Mouse (Mus musculus): ENCODE measurements at regions not wholly inside any gene's neighbourhood (a gene's known extent, or its start where the extent isn't known, plus 50 kb on each side); places are given as distances from the start of the nearest gene placed in this dataset.

- Histone ChIP-seq H3K4me1 (replicated peaks) (no peaks in the 10 kb centered on the region), H3K36me3 (replicated peaks) (no peaks in the 10 kb centered on the region), H3K4me2 (no peak overlapping the region), H3K27me3 (no peaks in the 10 kb centered on the region), H3K27ac (replicated peaks) (no peak overlapping the region), H3K4me3 (replicated peaks) (no peak overlapping the region), H3K9me3 (replicated peaks) (no peaks in the 10 kb centered on the region), H3K9ac (no peak overlapping the region)
- WGBS (ENCODE audit: insufficient replicate concordance), result 52% methylated on average over 6 of the region's 6 CpGs
- ATAC-seq (ENCODE audit: insufficient read depth), result no peak
Observed at GRCm38 (mm10) chr13:6461363-6461762, 86.6 kb upstream of the Pitrm1 start.

GRCm38 (mm10) chr13:6465911-6466419, 82.0 kb upstream of the Pitrm1 start:
- no peaks in the 10 kb centered on the region for H3K9me3 ChIP-seq (replicated peaks)
- H3K27ac ChIP-seq (replicated peaks), result no peak overlapping the region
- no peaks in the 10 kb centered on the region for H3K4me1 ChIP-seq (replicated peaks)
- no peak for ATAC-seq (ENCODE audit: insufficient read depth)
- no peak overlapping the region for H3K4me2 ChIP-seq
- no peaks in the 10 kb centered on the region for H3K27me3 ChIP-seq
- 43% methylated on average over 9 of the region's 9 CpGs for WGBS (ENCODE audit: insufficient replicate concordance)
- H3K9ac ChIP-seq, result no peak overlapping the region
- H3K36me3 ChIP-seq (replicated peaks), result no peaks in the 10 kb centered on the region
- no peak overlapping the region for H3K4me3 ChIP-seq (replicated peaks)

- Histone ChIP-seq H3K4me3 (replicated peaks) (no peak overlapping the region), H3K4me1 (replicated peaks) (no peaks in the 10 kb centered on the region), H3K9ac (no peak overlapping the region), H3K9me3 (replicated peaks) (no peaks in the 10 kb centered on the region), H3K36me3 (replicated peaks) (no peaks in the 10 kb centered on the region), H3K27ac (replicated peaks) (no peak overlapping the region), H3K4me2 (no peak overlapping the region), H3K27me3 (no peaks in the 10 kb centered on the region)
- 56% methylated on average over 11 of the region's 11 CpGs for WGBS (ENCODE audit: insufficient replicate concordance)
- ATAC-seq (ENCODE audit: insufficient read depth), result no peak
Observed at GRCm38 (mm10) chr13:6469446-6470227, 78.3 kb upstream of the Pitrm1 start.

- Histone ChIP-seq H3K9me3 (replicated peaks) (no peaks in the 10 kb centered on the region), H3K9ac (no peak overlapping the region), H3K4me2 (no peak overlapping the region), H3K27ac (replicated peaks) (no peak overlapping the region), H3K36me3 (replicated peaks) (no peaks in the 10 kb centered on the region), H3K27me3 (no peaks in the 10 kb centered on the region), H3K4me3 (replicated peaks) (no peak overlapping the region), H3K4me1 (replicated peaks) (no peaks in the 10 kb centered on the region)
- WGBS (ENCODE audit: insufficient replicate concordance), result 64% methylated on average over 15 of the region's 15 CpGs
- no peak for ATAC-seq (ENCODE audit: insufficient read depth)
Observed at GRCm38 (mm10) chr13:6470286-6471103, 77.5 kb upstream of the Pitrm1 start.

- H3K9ac ChIP-seq, result no peak overlapping the region
- no peaks in the 10 kb centered on the region for H3K36me3 ChIP-seq (replicated peaks)
- H3K4me2 ChIP-seq, result no peak overlapping the region
- H3K4me1 ChIP-seq (replicated peaks), result no peaks in the 10 kb centered on the region
- no peak overlapping the region for H3K27ac ChIP-seq (replicated peaks)
- no peak for ATAC-seq (ENCODE audit: insufficient read depth)
- WGBS (ENCODE audit: insufficient replicate concordance), result 12% methylated on average over 7 of the region's 7 CpGs
- no peaks in the 10 kb centered on the region for H3K27me3 ChIP-seq
- H3K4me3 ChIP-seq (replicated peaks), result no peak overlapping the region
- no peaks in the 10 kb centered on the region for H3K9me3 ChIP-seq (replicated peaks)
Observed at GRCm38 (mm10) chr13:6471643-6472042, 76.3 kb upstream of the Pitrm1 start.

GRCm38 (mm10) chr13:6473401-6474190, 74.4 kb upstream of the Pitrm1 start:
- ATAC-seq (ENCODE audit: insufficient read depth), result no peak
- Histone ChIP-seq H3K4me3 (replicated peaks) (no peak overlapping the region), H3K4me1 (replicated peaks) (no peaks in the 10 kb centered on the region), H3K9ac (no peak overlapping the region), H3K27me3 (no peaks in the 10 kb centered on the region), H3K36me3 (replicated peaks) (no peaks in the 10 kb centered on the region), H3K9me3 (replicated peaks) (no peaks in the 10 kb centered on the region), H3K4me2 (no peak overlapping the region), H3K27ac (replicated peaks) (no peak overlapping the region)
- 66% methylated on average over 12 of the region's 12 CpGs for WGBS (ENCODE audit: insufficient replicate concordance)

- Histone ChIP-seq H3K27me3 (no peaks in the 10 kb centered on the region), H3K4me3 (replicated peaks) (no peak overlapping the region), H3K27ac (replicated peaks) (no peak overlapping the region), H3K9me3 (replicated peaks) (no peaks in the 10 kb centered on the region), H3K36me3 (replicated peaks) (no peaks in the 10 kb centered on the region), H3K4me1 (replicated peaks) (no peaks in the 10 kb centered on the region), H3K4me2 (no peak overlapping the region), H3K9ac (no peak overlapping the region)
- no peak for ATAC-seq (ENCODE audit: insufficient read depth)
- WGBS (ENCODE audit: insufficient replicate concordance), result 26% methylated on average over 6 of the region's 6 CpGs
Observed at GRCm38 (mm10) chr13:6479667-6480066, 68.3 kb upstream of the Pitrm1 start.

- Histone ChIP-seq H3K36me3 (replicated peaks) (no peaks in the 10 kb centered on the region), H3K9ac (no peak overlapping the region), H3K4me2 (no peak overlapping the region), H3K27me3 (no peaks in the 10 kb centered on the region), H3K9me3 (replicated peaks) (no peaks in the 10 kb centered on the region), H3K4me3 (replicated peaks) (no peak overlapping the region), H3K27ac (replicated peaks) (no peak overlapping the region), H3K4me1 (replicated peaks) (no peaks in the 10 kb centered on the region)
- no peak for ATAC-seq (ENCODE audit: insufficient read depth)
Observed at GRCm38 (mm10) chr13:6484418-6484817, 63.5 kb upstream of the Pitrm1 start.

GRCm38 (mm10) chr13:6487837-6488236, 60.1 kb upstream of the Pitrm1 start:
- H3K4me2 ChIP-seq, result no peak overlapping the region
- H3K27ac ChIP-seq (replicated peaks), result no peak overlapping the region
- WGBS (ENCODE audit: insufficient replicate concordance), result 46% methylated on average over 3 of the region's 3 CpGs
- no peaks in the 10 kb centered on the region for H3K36me3 ChIP-seq (replicated peaks)
- no peaks in the 10 kb centered on the region for H3K4me1 ChIP-seq (replicated peaks)
- no peak overlapping the region for H3K4me3 ChIP-seq (replicated peaks)
- no peaks in the 10 kb centered on the region for H3K27me3 ChIP-seq
- H3K9ac ChIP-seq, result no peak overlapping the region
- H3K9me3 ChIP-seq (replicated peaks), result no peaks in the 10 kb centered on the region
- ATAC-seq (ENCODE audit: insufficient read depth), result no peak

- Histone ChIP-seq H3K4me2 (no peak overlapping the region), H3K4me1 (replicated peaks) (no peaks in the 10 kb centered on the region), H3K27me3 (no peaks in the 10 kb centered on the region), H3K36me3 (replicated peaks) (no peaks in the 10 kb centered on the region), H3K9me3 (replicated peaks) (no peaks in the 10 kb centered on the region), H3K4me3 (replicated peaks) (no peak overlapping the region), H3K27ac (replicated peaks) (no peak overlapping the region), H3K9ac (no peak overlapping the region)
- no peak for ATAC-seq (ENCODE audit: insufficient read depth)
- 57% methylated on average over 5 of the region's 5 CpGs for WGBS (ENCODE audit: insufficient replicate concordance)
Observed at GRCm38 (mm10) chr13:6492916-6493619, 54.9 kb upstream of the Pitrm1 start.

Data from liver, embryonic 15.5 days (tissue).